Mouse (Mus musculus): Measurements from ENCODE around the gene Ceacam1. TPM values are rescaled to one million over a fixed set of nuclear protein-coding genes. Genes with fewer than 3 reads are reported as not detected.
"Not testable (repeated sequence)": the region's sequence is repeated elsewhere in the genome, so short reads cannot be mapped to it uniquely, and the experiment has no call there.

Gene Ceacam1
- total and polyA plus RNA-seq, 2 experiments from 2014 or later, result 0.93 to 1.2 TPM

- no peak for TF ChIP-seq CTCF (IDR thresholded peaks at IDR 0.05; ENCODE audit: low read depth)
- Histone ChIP-seq H3K27ac (no peak overlapping the region), H3K36me3 (ENCODE audit: insufficient read depth, low read length) (no peaks in the 10 kb centered on the region), H3K9me3 (ENCODE audit: low read length) (no peaks in the 10 kb centered on the region), H3K4me1 (ENCODE audit: insufficient read depth, low read length) (peaks cover 6% of the 10 kb centered on the region; the same call in 1 of the 2 replicates), H3K4me2 (ENCODE audit: low read depth, low read length) (no peak overlapping the region), H3K9ac (replicated peaks; ENCODE audit: low read length) (no peak overlapping the region), H3K27me3 (ENCODE audit: insufficient read depth, low read length) (no peaks in the 10 kb centered on the region), H3K4me3 (ENCODE audit: low read length) (no peak overlapping the region)
- 90% methylated on average over 9 of the region's 9 CpGs for WGBS
- ATAC-seq (no peak), DNase-seq (ENCODE audit: low spot score) (no peak)
Observed at GRCm38 (mm10) chr7:25433781-25434560, 43.4 kb downstream of the Ceacam1 start.

- 11% methylated on average over 5 of the region's 5 CpGs for WGBS
- Histone ChIP-seq H3K9me3 (ENCODE audit: low read length) (no peaks in the 10 kb centered on the region), H3K27ac (no peak overlapping the region), H3K4me1 (ENCODE audit: insufficient read depth, low read length) (peaks cover 6% of the 10 kb centered on the region; the same call in 1 of the 2 replicates), H3K9ac (replicated peaks; ENCODE audit: low read length) (no peak overlapping the region), H3K27me3 (ENCODE audit: insufficient read depth, low read length) (no peaks in the 10 kb centered on the region), H3K4me3 (ENCODE audit: low read length) (no peak overlapping the region), H3K4me2 (ENCODE audit: low read depth, low read length) (no peak overlapping the region), H3K36me3 (ENCODE audit: insufficient read depth, low read length) (no peaks in the 10 kb centered on the region)
- TF ChIP-seq CTCF (IDR thresholded peaks at IDR 0.05; ENCODE audit: low read depth), result no peak
- no peak for DNase-seq (ENCODE audit: low spot score)
- ATAC-seq, result no peak
Observed at GRCm38 (mm10) chr7:25433007-25433541, 44.3 kb downstream of the Ceacam1 start.

GRCm38 (mm10) chr7:25432381-25432780 is 45.0 kb downstream of the Ceacam1 start:
- Histone ChIP-seq H3K9me3 (ENCODE audit: low read length) (no peaks in the 10 kb centered on the region), H3K4me3 (ENCODE audit: low read length) (no peak overlapping the region), H3K4me2 (ENCODE audit: low read depth, low read length) (no peak overlapping the region), H3K4me1 (ENCODE audit: insufficient read depth, low read length) (peaks cover 6% of the 10 kb centered on the region; the same call in 1 of the 2 replicates), H3K36me3 (ENCODE audit: insufficient read depth, low read length) (no peaks in the 10 kb centered on the region), H3K27ac (no peak overlapping the region), H3K9ac (replicated peaks; ENCODE audit: low read length) (no peak overlapping the region), H3K27me3 (ENCODE audit: insufficient read depth, low read length) (no peaks in the 10 kb centered on the region)
- WGBS, result 89% methylated on average over 6 of the region's 6 CpGs
- ATAC-seq (no peak), DNase-seq (ENCODE audit: low spot score) (no peak)
- no peak for TF ChIP-seq CTCF (IDR thresholded peaks at IDR 0.05; ENCODE audit: low read depth)

- no peaks in the 10 kb centered on the region for H3K9me3 ChIP-seq (ENCODE audit: low read length)
- no peaks in the 10 kb centered on the region for H3K27me3 ChIP-seq (ENCODE audit: insufficient read depth, low read length)
- no peak overlapping the region for H3K9ac ChIP-seq (replicated peaks; ENCODE audit: low read length)
- H3K36me3 ChIP-seq (ENCODE audit: insufficient read depth, low read length), result no peaks in the 10 kb centered on the region
- no peak overlapping the region for H3K4me2 ChIP-seq (ENCODE audit: low read depth, low read length)
- WGBS, result 86% methylated on average over 4 of the region's 4 CpGs
- no peak for TF ChIP-seq CTCF (IDR thresholded peaks at IDR 0.05; ENCODE audit: low read depth)
- no peak overlapping the region for H3K27ac ChIP-seq
- H3K4me3 ChIP-seq (ENCODE audit: low read length), result no peak overlapping the region
- ATAC-seq (no peak), DNase-seq (ENCODE audit: low spot score) (no peak)
- peaks cover 6% of the 10 kb centered on the region; the same call in 1 of the 2 replicates for H3K4me1 ChIP-seq (ENCODE audit: insufficient read depth, low read length)
Observed at GRCm38 (mm10) chr7:25429886-25430784, 47.3 kb downstream of the Ceacam1 start.

GRCm38 (mm10) chr7:25428321-25428720 is 49.1 kb downstream of the Ceacam1 start:
- no peaks in the 10 kb centered on the region for H3K9me3 ChIP-seq (ENCODE audit: low read length)
- H3K36me3 ChIP-seq (ENCODE audit: insufficient read depth, low read length), result no peaks in the 10 kb centered on the region
- DNase-seq (ENCODE audit: low spot score) (no peak), ATAC-seq (no peak)
- H3K4me1 ChIP-seq (ENCODE audit: insufficient read depth, low read length), result 0 out of 2 replicates have a peak, but pooled peaks cover 3% of the 10 kb centered on the region
- no peak overlapping the region for H3K4me2 ChIP-seq (ENCODE audit: low read depth, low read length)
- WGBS, result 93% methylated on average over 3 of the region's 3 CpGs
- H3K27ac ChIP-seq, result no peak overlapping the region
- no peak for TF ChIP-seq CTCF (IDR thresholded peaks at IDR 0.05; ENCODE audit: low read depth)
- no peaks in the 10 kb centered on the region for H3K27me3 ChIP-seq (ENCODE audit: insufficient read depth, low read length)
- no peak overlapping the region for H3K9ac ChIP-seq (replicated peaks; ENCODE audit: low read length)
- no peak overlapping the region for H3K4me3 ChIP-seq (ENCODE audit: low read length)

- H3K36me3 ChIP-seq (ENCODE audit: insufficient read depth, low read length), result no peaks in the 10 kb centered on the region
Observed at GRCm38 (mm10) chr7:25427144-25427543, 50.3 kb downstream of the Ceacam1 start.

GRCm38 (mm10) chr7:25426380-25426779 is 51.0 kb downstream of the Ceacam1 start:
- not testable (repeated sequence) for H3K4me1 ChIP-seq (ENCODE audit: insufficient read depth, low read length); H3K9me3 ChIP-seq (ENCODE audit: low read length); H3K27me3 ChIP-seq (ENCODE audit: insufficient read depth, low read length); H3K9ac ChIP-seq (replicated peaks; ENCODE audit: low read length); H3K36me3 ChIP-seq (ENCODE audit: insufficient read depth, low read length); H3K27ac ChIP-seq; H3K4me2 ChIP-seq (ENCODE audit: low read depth, low read length); DNase-seq (ENCODE audit: low spot score); H3K4me3 ChIP-seq (ENCODE audit: low read length); ATAC-seq
- WGBS, result 89% methylated on average over 4 of the region's 4 CpGs

More at GRCm38 (mm10) chr7:25427144-25427543, 50.3 kb downstream of the Ceacam1 start:
- ATAC-seq (no peak), DNase-seq (ENCODE audit: low spot score) (no peak)
- Histone ChIP-seq H3K9ac (replicated peaks; ENCODE audit: low read length) (no peak overlapping the region), H3K4me1 (ENCODE audit: insufficient read depth, low read length) (no peaks in the 10 kb centered on the region), H3K27ac (no peak overlapping the region), H3K4me2 (ENCODE audit: low read depth, low read length) (no peak overlapping the region), H3K27me3 (ENCODE audit: insufficient read depth, low read length) (no peaks in the 10 kb centered on the region), H3K4me3 (ENCODE audit: low read length) (no peak overlapping the region), H3K9me3 (ENCODE audit: low read length) (no peaks in the 10 kb centered on the region)
- 79% methylated on average over 5 of the region's 5 CpGs for WGBS
- no peak for TF ChIP-seq CTCF (IDR thresholded peaks at IDR 0.05; ENCODE audit: low read depth)
